Mouse (Mus musculus) adrenal gland (tissue): ENCODE measurements around the gene Gpr183.

Experiments
- intact Hi-C: fragments of 180-260 bp; cut with DNase I; formaldehyde crosslinking; loops from one replicate; pipeline ENCODE4 v1.15.1; 2025

Gpr183 gene

GRCm38 (mm10) chr14:121933906-121934596 lies 30.9 kb downstream of the Gpr183 start:
- intact Hi-C loops = no loop called here

- intact Hi-C loops = no loop called here
These were observed 32.8 kb downstream of the Gpr183 start for GRCm38 (mm10) chr14:121932180-121932579.

GRCm38 (mm10) chr14:121931594-121931993 lies 33.4 kb downstream of the Gpr183 start:
- intact Hi-C loops = no loop called here

GRCm38 (mm10) chr14:121930731-121931383 lies 34.1 kb downstream of the Gpr183 start:
- intact Hi-C loops = no loop called here

GRCm38 (mm10) chr14:121929243-121929951 lies 35.6 kb downstream of the Gpr183 start:
- intact Hi-C loops = loop anchor here (5.0 kb wide), 1 partner anchor 203 kb away; no protein-coding TSS in a partner anchor

GRCm38 (mm10) chr14:121928375-121929137 lies 36.4 kb downstream of the Gpr183 start:
- intact Hi-C loops = loop anchor here (1.0 to 5.0 kb wide), 2 partner anchors 132 to 204 kb away; no protein-coding TSS in a partner anchor

GRCm38 (mm10) chr14:121927451-121927850 lies 37.5 kb downstream of the Gpr183 start:
- intact Hi-C loops = loop anchor here (5.0 kb wide), 1 partner anchor 205 kb away; no protein-coding TSS in a partner anchor

GRCm38 (mm10) chr14:121926901-121927300 lies 38.1 kb downstream of the Gpr183 start:
- intact Hi-C loops = loop anchor here (5.0 kb wide), 1 partner anchor 205 kb away; no protein-coding TSS in a partner anchor

- intact Hi-C loops = loop anchor here (5.0 kb wide), 1 partner anchor 207 kb away; no protein-coding TSS in a partner anchor
These were observed 40.1 kb downstream of the Gpr183 start for GRCm38 (mm10) chr14:121924876-121925275.

GRCm38 (mm10) chr14:121922731-121923130 lies 42.3 kb downstream of the Gpr183 start:
- intact Hi-C loops = no loop called here

GRCm38 (mm10) chr14:121922016-121922415 lies 43.0 kb downstream of the Gpr183 start:
- intact Hi-C loops = no loop called here

GRCm38 (mm10) chr14:121920511-121921124 lies 44.4 kb downstream of the Gpr183 start:
- intact Hi-C loops = loop anchor here (2.0 kb wide), 1 partner anchor 56 kb away; no protein-coding TSS in a partner anchor

- intact Hi-C loops = loop anchor here (2.0 kb wide), 1 partner anchor 55 kb away; no protein-coding TSS in a partner anchor
These were observed 45.2 kb downstream of the Gpr183 start for GRCm38 (mm10) chr14:121919752-121920151.

- intact Hi-C loops = no loop called here
These were observed 46.7 kb downstream of the Gpr183 start for GRCm38 (mm10) chr14:121918266-121918665.

GRCm38 (mm10) chr14:121916311-121917094 lies 48.5 kb downstream of the Gpr183 start:
- intact Hi-C loops = no loop called here

GRCm38 (mm10) chr14:121915621-121916020 lies 49.4 kb downstream of the Gpr183 start, which contains the start of gene Gpr18:
Gpr18 (minus strand) TSS chr14:121915781.
- intact Hi-C loops = no loop called here

GRCm38 (mm10) chr14:121915143-121915542 lies 49.9 kb downstream of the Gpr183 start:
- intact Hi-C loops = no loop called here

GRCm38 (mm10) chr14:121912501-121912900 lies 52.5 kb downstream of the Gpr183 start:
- intact Hi-C loops = no loop called here

GRCm38 (mm10) chr14:121909868-121910267 lies 55.1 kb downstream of the Gpr183 start:
- intact Hi-C loops = no loop called here
